Mouse (Mus musculus): ENCODE measurements at regions not wholly inside any gene's neighbourhood (a gene's known extent, or its start where the extent isn't known, plus 50 kb on each side); places are given as distances from the start of the nearest gene placed in this dataset.

DNA sequence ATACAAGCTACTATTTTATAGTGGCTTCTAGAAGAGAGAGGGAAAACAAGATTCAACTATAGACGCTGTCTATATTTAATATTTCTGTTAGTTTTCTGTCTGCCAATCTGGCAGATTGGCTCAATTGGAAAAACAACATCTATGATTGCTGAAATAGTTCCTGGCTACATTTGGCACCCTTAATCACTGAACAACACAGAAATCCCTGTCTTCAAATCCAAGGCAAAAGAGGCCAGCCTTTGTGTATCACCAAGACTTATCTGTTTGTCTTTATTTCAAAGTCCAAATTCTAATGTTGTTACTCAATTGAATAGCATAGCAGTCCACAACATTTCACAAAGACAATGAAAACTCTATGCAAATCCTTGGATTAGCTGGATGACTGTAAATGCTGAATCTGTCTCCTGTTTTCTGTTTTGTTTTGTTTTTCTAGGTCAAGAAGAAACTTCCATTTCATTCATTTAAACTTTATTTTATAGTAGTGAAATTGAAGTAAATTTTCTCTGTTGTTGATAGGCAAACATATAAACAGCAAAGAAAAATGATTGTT lies 265.1 kb upstream of the Gm9747 start:
- WGBS = 87% methylated on average over 1 of the region's 1 CpGs
- no peak for ATAC-seq (ENCODE audit: insufficient read depth, low FRiP score)
- no peak overlapping the region for H3K4me2 ChIP-seq (ENCODE audit: low read depth, low read length)

DNA sequence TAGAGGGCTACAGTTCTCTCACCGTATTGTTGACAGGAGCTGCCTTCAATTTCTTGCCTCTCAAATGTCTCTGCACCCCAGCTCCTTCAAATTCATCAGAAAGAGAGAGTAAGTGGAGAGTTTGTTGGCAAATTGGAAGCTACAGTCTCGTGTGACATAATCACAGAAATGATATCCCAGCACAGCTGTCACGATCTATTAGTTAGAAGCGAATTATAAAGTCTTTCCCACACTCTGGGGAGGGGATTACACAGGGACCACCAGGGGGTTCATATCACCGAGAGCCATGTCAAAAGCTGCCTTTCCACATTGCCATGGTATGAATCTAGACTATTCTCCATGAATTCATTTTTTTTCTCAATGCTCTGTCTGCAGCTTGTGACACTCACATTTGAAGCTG lies 260.3 kb upstream of the Gm9747 start:
- H3K36me3 ChIP-seq (ENCODE audit: control insufficient read depth, insufficient read depth, low read length) = no peaks in the 10 kb centered on the region
- 79% methylated on average over 5 of the region's 5 CpGs for WGBS
- ATAC-seq (ENCODE audit: insufficient read depth, low FRiP score) = no peak
- no peaks in the 10 kb centered on the region for H3K27me3 ChIP-seq (ENCODE audit: control insufficient read depth, insufficient read depth, low read length)
- H3K4me1 ChIP-seq (ENCODE audit: control insufficient read depth, insufficient read depth, low read length) = no peaks in the 10 kb centered on the region
- H3K27ac ChIP-seq (ENCODE audit: low read length) = no peak overlapping the region
- no peaks in the 10 kb centered on the region for H3K9me3 ChIP-seq (replicated peaks; ENCODE audit: control insufficient read depth, low read length)
- H3K4me3 ChIP-seq (replicated peaks; ENCODE audit: low read length) = no peak overlapping the region
- H3K9ac ChIP-seq (ENCODE audit: low read length) = no peak overlapping the region
- H3K4me2 ChIP-seq (ENCODE audit: low read depth, low read length) = no peak overlapping the region

More for the DNA sequence above, 265.1 kb upstream of the Gm9747 start:
- H3K9me3 ChIP-seq (replicated peaks; ENCODE audit: control insufficient read depth, low read length) = no peaks in the 10 kb centered on the region
- H3K9ac ChIP-seq (ENCODE audit: low read length) = no peak overlapping the region
- H3K4me1 ChIP-seq (ENCODE audit: control insufficient read depth, insufficient read depth, low read length) = no peaks in the 10 kb centered on the region
- H3K4me3 ChIP-seq (replicated peaks; ENCODE audit: low read length) = no peak overlapping the region
- H3K27ac ChIP-seq (ENCODE audit: low read length) = no peak overlapping the region
- H3K27me3 ChIP-seq (ENCODE audit: control insufficient read depth, insufficient read depth, low read length) = no peaks in the 10 kb centered on the region
- no peaks in the 10 kb centered on the region for H3K36me3 ChIP-seq (ENCODE audit: control insufficient read depth, insufficient read depth, low read length)

- no peaks in the 10 kb centered on the region for H3K27me3 ChIP-seq (ENCODE audit: control insufficient read depth, insufficient read depth, low read length)
- no peak overlapping the region for H3K4me3 ChIP-seq (replicated peaks; ENCODE audit: low read length)
- no peak for ATAC-seq (ENCODE audit: insufficient read depth, low FRiP score)
- no peaks in the 10 kb centered on the region for H3K4me1 ChIP-seq (ENCODE audit: control insufficient read depth, insufficient read depth, low read length)
- no peak overlapping the region for H3K9ac ChIP-seq (ENCODE audit: low read length)
- H3K9me3 ChIP-seq (replicated peaks; ENCODE audit: control insufficient read depth, low read length) = no peaks in the 10 kb centered on the region
- H3K36me3 ChIP-seq (ENCODE audit: control insufficient read depth, insufficient read depth, low read length) = no peaks in the 10 kb centered on the region
- H3K4me2 ChIP-seq (ENCODE audit: low read depth, low read length) = no peak overlapping the region
- no peak overlapping the region for H3K27ac ChIP-seq (ENCODE audit: low read length)
- 91% methylated on average over 4 of the region's 4 CpGs for WGBS
Measured at GRCm38 (mm10) chr1:81973481-81973880, 259.4 kb upstream of the Gm9747 start.

DNA sequence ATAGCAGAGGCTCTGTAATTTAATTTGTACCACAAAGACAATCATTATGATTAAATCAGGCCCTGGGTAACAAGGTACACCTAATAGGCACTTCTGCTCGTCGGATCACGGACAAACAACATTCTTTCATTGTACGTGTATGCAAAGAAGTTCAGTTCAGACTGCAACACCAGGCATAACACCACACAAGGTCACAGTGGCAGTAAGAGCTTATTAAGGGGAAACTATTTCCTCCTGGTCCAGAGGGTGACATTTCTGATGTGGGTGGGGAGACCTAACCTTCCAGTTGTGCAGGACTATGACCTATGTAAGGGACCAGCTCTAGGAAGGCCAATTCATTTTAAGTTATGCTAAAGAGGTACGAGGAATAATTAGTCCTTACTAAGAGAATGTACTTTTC lies 225.0 kb upstream of the Gm9747 start:
- 67% methylated on average over 5 of the region's 5 CpGs for WGBS
- ATAC-seq (ENCODE audit: insufficient read depth, low FRiP score) = no peak
- no peaks in the 10 kb centered on the region for H3K4me1 ChIP-seq (ENCODE audit: control insufficient read depth, insufficient read depth, low read length)
- no peaks in the 10 kb centered on the region for H3K27me3 ChIP-seq (ENCODE audit: control insufficient read depth, insufficient read depth, low read length)
- no peak overlapping the region for H3K4me3 ChIP-seq (replicated peaks; ENCODE audit: low read length)
- no peaks in the 10 kb centered on the region for H3K9me3 ChIP-seq (replicated peaks; ENCODE audit: control insufficient read depth, low read length)
- H3K36me3 ChIP-seq (ENCODE audit: control insufficient read depth, insufficient read depth, low read length) = no peaks in the 10 kb centered on the region
- H3K27ac ChIP-seq (ENCODE audit: low read length) = no peak overlapping the region
- no peak overlapping the region for H3K4me2 ChIP-seq (ENCODE audit: low read depth, low read length)
- H3K9ac ChIP-seq (ENCODE audit: low read length) = no peak overlapping the region

DNA sequence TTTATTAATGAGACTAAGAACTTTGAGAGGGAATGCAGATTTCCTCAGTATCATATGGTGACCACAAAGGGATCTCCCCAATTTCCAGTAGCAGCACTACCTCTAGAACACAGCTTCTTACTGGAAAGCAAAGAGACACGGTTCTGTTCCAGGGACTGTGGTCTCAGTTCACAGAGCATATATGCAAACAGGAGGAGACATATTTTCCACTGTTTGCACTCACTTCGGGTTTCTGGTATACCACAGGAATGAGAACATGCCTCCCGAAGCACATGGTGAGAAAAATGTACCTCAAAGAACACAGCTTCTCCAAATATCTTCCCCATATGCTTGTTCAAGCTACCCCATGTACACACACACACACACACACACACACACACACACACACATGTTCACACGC lies 224.1 kb upstream of the Gm9747 start:
- 75% methylated on average over 4 of the region's 4 CpGs for WGBS
- no peaks in the 10 kb centered on the region for H3K36me3 ChIP-seq (ENCODE audit: control insufficient read depth, insufficient read depth, low read length)
- no peaks in the 10 kb centered on the region for H3K27me3 ChIP-seq (ENCODE audit: control insufficient read depth, insufficient read depth, low read length)
- H3K9ac ChIP-seq (ENCODE audit: low read length) = no peak overlapping the region
- no peak for ATAC-seq (ENCODE audit: insufficient read depth, low FRiP score)
- H3K27ac ChIP-seq (ENCODE audit: low read length) = no peak overlapping the region
- H3K9me3 ChIP-seq (replicated peaks; ENCODE audit: control insufficient read depth, low read length) = no peaks in the 10 kb centered on the region
- H3K4me1 ChIP-seq (ENCODE audit: control insufficient read depth, insufficient read depth, low read length) = no peaks in the 10 kb centered on the region
- no peak overlapping the region for H3K4me2 ChIP-seq (ENCODE audit: low read depth, low read length)
- H3K4me3 ChIP-seq (replicated peaks; ENCODE audit: low read length) = no peak overlapping the region

- 57% methylated on average over 1 of the region's 1 CpGs for WGBS
- no peak for ATAC-seq (ENCODE audit: insufficient read depth, low FRiP score)
- Histone ChIP-seq H3K27me3 (ENCODE audit: control insufficient read depth, insufficient read depth, low read length) (no peaks in the 10 kb centered on the region), H3K36me3 (ENCODE audit: control insufficient read depth, insufficient read depth, low read length) (no peaks in the 10 kb centered on the region), H3K9ac (ENCODE audit: low read length) (no peak overlapping the region), H3K9me3 (replicated peaks; ENCODE audit: control insufficient read depth, low read length) (no peaks in the 10 kb centered on the region), H3K4me3 (replicated peaks; ENCODE audit: low read length) (no peak overlapping the region), H3K4me2 (ENCODE audit: low read depth, low read length) (no peak overlapping the region), H3K27ac (ENCODE audit: low read length) (no peak overlapping the region), H3K4me1 (ENCODE audit: control insufficient read depth, insufficient read depth, low read length) (no peaks in the 10 kb centered on the region)
Measured at GRCm38 (mm10) chr1:82010995-82011394, 221.9 kb upstream of the Gm9747 start.

GRCm38 (mm10) chr1:82015341-82015740 lies 217.6 kb upstream of the Gm9747 start:
- no peak overlapping the region for H3K4me2 ChIP-seq (ENCODE audit: low read depth, low read length)
- no peaks in the 10 kb centered on the region for H3K9me3 ChIP-seq (replicated peaks; ENCODE audit: control insufficient read depth, low read length)
- ATAC-seq (ENCODE audit: insufficient read depth, low FRiP score) = no peak
- no peak overlapping the region for H3K4me3 ChIP-seq (replicated peaks; ENCODE audit: low read length)
- no peaks in the 10 kb centered on the region for H3K27me3 ChIP-seq (ENCODE audit: control insufficient read depth, insufficient read depth, low read length)
- H3K9ac ChIP-seq (ENCODE audit: low read length) = no peak overlapping the region
- no peak overlapping the region for H3K27ac ChIP-seq (ENCODE audit: low read length)
- H3K4me1 ChIP-seq (ENCODE audit: control insufficient read depth, insufficient read depth, low read length) = no peaks in the 10 kb centered on the region
- H3K36me3 ChIP-seq (ENCODE audit: control insufficient read depth, insufficient read depth, low read length) = no peaks in the 10 kb centered on the region

DNA sequence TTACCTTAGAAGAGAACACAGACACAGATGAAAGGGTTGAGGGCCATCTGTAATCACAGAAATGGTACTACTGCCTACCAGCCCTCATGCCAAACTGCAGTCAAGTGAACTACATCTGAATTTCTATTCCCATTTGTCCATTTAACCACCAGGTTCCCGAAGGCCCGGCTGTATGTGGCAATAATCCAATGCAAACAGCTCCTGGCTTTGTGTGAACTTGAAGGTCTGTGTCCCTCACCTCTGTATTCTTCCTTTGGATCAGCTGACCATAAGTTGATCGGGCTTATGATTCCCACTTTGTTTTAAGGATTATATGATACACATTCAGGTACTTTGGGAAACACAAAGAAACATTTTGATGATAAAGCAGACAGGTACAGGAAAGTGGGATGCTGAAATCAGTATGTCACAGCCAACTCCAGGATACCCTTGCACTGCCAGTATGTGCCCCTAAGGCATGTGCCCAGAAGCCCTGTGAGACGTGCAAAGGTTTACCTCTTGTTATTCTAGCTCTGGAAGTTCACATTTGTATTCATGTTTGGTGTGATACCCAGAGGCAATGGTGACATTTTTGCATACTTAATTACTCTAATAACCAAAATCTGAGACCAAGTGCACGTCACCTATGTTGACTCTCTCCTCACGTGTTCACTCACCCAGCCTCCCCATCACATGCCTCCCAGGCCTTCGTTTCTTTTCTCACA lies 214.1 kb upstream of the Gm9747 start:
- no peak overlapping the region for H3K4me3 ChIP-seq (replicated peaks; ENCODE audit: low read length)
- no peaks in the 10 kb centered on the region for H3K36me3 ChIP-seq (ENCODE audit: control insufficient read depth, insufficient read depth, low read length)
- H3K4me2 ChIP-seq (ENCODE audit: low read depth, low read length) = no peak overlapping the region
- no peak overlapping the region for H3K9ac ChIP-seq (ENCODE audit: low read length)
- 78% methylated on average over 7 of the region's 7 CpGs for WGBS
- no peaks in the 10 kb centered on the region for H3K9me3 ChIP-seq (replicated peaks; ENCODE audit: control insufficient read depth, low read length)
- no peaks in the 10 kb centered on the region for H3K27me3 ChIP-seq (ENCODE audit: control insufficient read depth, insufficient read depth, low read length)
- H3K27ac ChIP-seq (ENCODE audit: low read length) = no peak overlapping the region
- ATAC-seq (ENCODE audit: insufficient read depth, low FRiP score) = no peak
- H3K4me1 ChIP-seq (ENCODE audit: control insufficient read depth, insufficient read depth, low read length) = no peaks in the 10 kb centered on the region

DNA sequence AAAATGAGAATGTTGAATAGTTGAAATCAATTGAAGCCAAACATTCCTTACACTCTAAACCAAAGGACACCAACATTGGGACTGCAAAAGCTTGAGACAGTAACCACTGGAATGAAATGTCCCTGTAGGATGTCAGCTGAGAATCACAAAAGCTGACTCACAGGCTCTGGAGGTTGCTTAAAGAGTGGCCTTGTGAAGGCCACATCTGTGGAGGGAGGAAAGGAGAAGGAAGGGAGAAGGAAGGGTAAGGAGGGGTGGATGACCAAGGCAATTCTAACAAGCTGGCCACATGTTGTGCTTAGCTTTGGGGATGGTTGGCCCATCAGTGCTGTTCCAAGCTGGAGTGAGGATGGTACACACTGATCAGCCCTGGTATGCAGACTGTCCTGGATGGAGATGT lies 205.2 kb upstream of the Gm9747 start:
- no peak for ATAC-seq (ENCODE audit: insufficient read depth, low FRiP score)
- Histone ChIP-seq H3K9ac (ENCODE audit: low read length) (no peak overlapping the region), H3K36me3 (ENCODE audit: control insufficient read depth, insufficient read depth, low read length) (no peaks in the 10 kb centered on the region), H3K27ac (ENCODE audit: low read length) (no peak overlapping the region), H3K4me1 (ENCODE audit: control insufficient read depth, insufficient read depth, low read length) (peaks cover 4% of the 10 kb centered on the region; the same call in 1 of the 2 replicates), H3K9me3 (replicated peaks; ENCODE audit: control insufficient read depth, low read length) (no peaks in the 10 kb centered on the region), H3K4me3 (replicated peaks; ENCODE audit: low read length) (no peak overlapping the region), H3K27me3 (ENCODE audit: control insufficient read depth, insufficient read depth, low read length) (no peaks in the 10 kb centered on the region), H3K4me2 (ENCODE audit: low read depth, low read length) (no peak overlapping the region)

All from stomach, embryonic 16.5 days (tissue).